In genomic region chr11:5214483-5215040, GRCm38 (mm10) we compare ENCODE assay signal across 19 mouse cellular contexts.
"Had no signal": no experiment of that assay in that cellular context is flagged by ENCODE, and none has a peak within 500 bp of the region (broad histone marks: within the 10 kb centered on the region; RNA-seq: fewer than 3 reads in every experiment).

No protein-coding gene starts in this region.

- H3K27me3 ChIP-seq: limb, embryonic 12.5 days; limb, embryonic 15.5 days; lung, embryonic 15.5 days; neural tube, embryonic 13.5 days had no signal

- H3K27ac ChIP-seq: kidney, postnatal 0 days; layer of hippocampus, adult 2 months; limb, embryonic 12.5 days; limb, embryonic 15.5 days; liver, embryonic 14.5 days; lung, embryonic 15.5 days; neural tube, embryonic 13.5 days had no signal

- H3K9ac ChIP-seq: limb, embryonic 12.5 days; limb, embryonic 15.5 days; liver, embryonic 14.5 days; lung, embryonic 15.5 days; neural tube, embryonic 13.5 days had no signal

- H3K9me3 ChIP-seq: limb, embryonic 12.5 days; limb, embryonic 15.5 days; lung, embryonic 15.5 days; neural tube, embryonic 13.5 days had no signal

- H3K4me2 ChIP-seq: limb, embryonic 12.5 days; limb, embryonic 15.5 days; lung, embryonic 15.5 days; midbrain, embryonic 11.5 days; neural tube, embryonic 13.5 days had no signal

- H3K4me3 ChIP-seq: layer of hippocampus, adult 2 months; limb, embryonic 12.5 days; limb, embryonic 15.5 days; lung, embryonic 15.5 days; neural tube, embryonic 13.5 days had no signal

- DNase-seq: kidney, adult 2 months; kidney, postnatal 25 days; layer of hippocampus, adult 9-11 months; left cerebral cortex, postnatal 4 days; lung, postnatal 10 days; midbrain, embryonic 14.5 days; retina, postnatal 1 day; right cerebral cortex, postnatal 25 days; spleen, adult 18-20 months; thymus, postnatal 25 days had no signal

- H3K4me1 ChIP-seq: limb, embryonic 12.5 days; limb, embryonic 15.5 days had no signal

- ATAC-seq: intestine, postnatal 0 days had no signal
